Mouse (Mus musculus) brain, embryonic 14.5 days (tissue): ENCODE data around the gene 3110001I22Rik.

Source experiments
- CTCF ChIP-seq: fragments of 200-500 bp; IDR thresholded peaks from 2 replicates; pipeline ENCODE4 v1.5.1; 2012; ENCODE audit warnings: inconsistent platforms, mild to moderate bottlenecking, moderate library complexity, borderline replicate concordance; ENCODE audit not compliant: insufficient read depth, insufficient read length; ENCODE audit errors: extremely low read depth
- POLR2A ChIP-seq: fragments of 200-500 bp; IDR thresholded peaks from 2 replicates; pipeline ENCODE4 v1.6.1; 2012; ENCODE audit warnings: mild to moderate bottlenecking, inconsistent platforms, borderline replicate concordance; ENCODE audit not compliant: poor library complexity, insufficient read depth, insufficient read length, severe bottlenecking; ENCODE audit errors: extremely low read depth

- TF ChIP-seq CTCF (no peak), POLR2A (no peak)
Measured at GRCm38 (mm10) chr16:13673114-13673513, 1.4 kb downstream of the 3110001I22Rik start.
